43 mouse cellular contexts compared by ENCODE assay signal in the genomic region with DNA sequence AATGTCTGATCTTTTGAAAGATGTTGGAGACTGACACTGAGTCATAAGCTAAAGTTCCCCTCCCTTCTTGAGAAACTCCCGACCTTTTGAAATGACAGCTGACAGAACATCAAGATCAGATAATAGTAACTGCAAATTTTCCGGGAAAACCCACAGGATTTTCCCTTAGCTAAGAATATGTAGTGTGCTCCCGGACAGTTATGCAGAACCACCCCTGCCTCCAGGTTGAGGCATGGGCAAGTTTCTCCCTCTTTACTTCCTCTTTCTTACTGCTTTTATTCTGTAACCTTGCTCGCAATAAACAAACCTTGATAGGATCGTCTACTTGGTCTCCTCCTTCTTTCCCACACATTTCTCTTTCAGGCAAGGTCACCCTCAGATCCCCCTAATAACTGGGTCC. TPM values are rescaled to one million over a fixed set of nuclear protein-coding genes. Genes with fewer than 3 reads are reported as not detected.
"Had no signal": no experiment of that assay in that cellular context is flagged by ENCODE, and none has a peak within 500 bp of the region (broad histone marks: within the 10 kb centered on the region; RNA-seq: fewer than 3 reads in every experiment).

No protein-coding gene starts in this region.

- H3K4me3 ChIP-seq: heart, adult 2 months; heart, embryonic 13.5 days; heart, embryonic 15.5 days; hindbrain, embryonic 10.5 days; hindbrain, embryonic 12.5 days; hindbrain, embryonic 15.5 days; kidney, embryonic 15.5 days; limb, embryonic 13.5 days; limb, embryonic 15.5 days; liver, embryonic 12.5 days had no signal

- H3K27ac ChIP-seq: heart, adult 2 months; heart, embryonic 13.5 days; heart, embryonic 15.5 days; hindbrain, embryonic 10.5 days; hindbrain, embryonic 12.5 days; hindbrain, embryonic 15.5 days; hindbrain, postnatal 0 days; kidney, embryonic 15.5 days; kidney, postnatal 0 days; limb, embryonic 13.5 days; limb, embryonic 15.5 days; liver, embryonic 12.5 days; liver, embryonic 14.5 days had no signal

- H3K9me3 ChIP-seq: heart, embryonic 13.5 days; heart, embryonic 15.5 days; hindbrain, embryonic 10.5 days; hindbrain, embryonic 12.5 days; hindbrain, embryonic 15.5 days; kidney, embryonic 15.5 days; limb, embryonic 13.5 days; limb, embryonic 15.5 days; liver, embryonic 12.5 days had no signal

- H3K36me3 ChIP-seq: heart, embryonic 13.5 days; heart, embryonic 15.5 days; hindbrain, embryonic 10.5 days; hindbrain, embryonic 12.5 days; hindbrain, embryonic 15.5 days; kidney, embryonic 15.5 days; limb, embryonic 13.5 days; limb, embryonic 15.5 days; liver, embryonic 12.5 days had no signal

- H3K4me1 ChIP-seq: heart, embryonic 13.5 days; heart, embryonic 15.5 days; hindbrain, embryonic 10.5 days; hindbrain, embryonic 12.5 days; hindbrain, embryonic 15.5 days; kidney, embryonic 15.5 days; limb, embryonic 13.5 days; limb, embryonic 15.5 days; liver, embryonic 12.5 days had no signal

- DNase-seq: gastrocnemius, postnatal 14 days; gastrocnemius, postnatal 36 days; heart, adult 11 months; heart, adult 2 months; heart, postnatal 14 days; heart, postnatal 36 days; kidney, adult 11 months; kidney, adult 2 months; kidney, adult 9 months; kidney, postnatal 14 days; kidney, postnatal 36 days; layer of hippocampus, adult 9-11 months; layer of hippocampus, postnatal 36 days; left cerebral cortex, postnatal 4 days had no signal

- H3K27me3 ChIP-seq: heart, embryonic 13.5 days; heart, embryonic 15.5 days; hindbrain, embryonic 12.5 days; hindbrain, embryonic 15.5 days; kidney, embryonic 15.5 days; limb, embryonic 13.5 days; limb, embryonic 15.5 days; liver, embryonic 12.5 days had no signal

- H3K4me2 ChIP-seq: heart, embryonic 11.5 days; heart, embryonic 13.5 days; heart, embryonic 15.5 days; hindbrain, embryonic 12.5 days; hindbrain, embryonic 15.5 days; kidney, embryonic 15.5 days; limb, embryonic 13.5 days; limb, embryonic 15.5 days; liver, embryonic 12.5 days had no signal

- H3K9ac ChIP-seq: heart, embryonic 13.5 days; heart, embryonic 15.5 days; hindbrain, embryonic 12.5 days; hindbrain, embryonic 15.5 days; kidney, embryonic 15.5 days; limb, embryonic 13.5 days; limb, embryonic 15.5 days; liver, embryonic 12.5 days; liver, embryonic 14.5 days had no signal

RNA-seq across cellular contexts. Expression of a gene that starts 37.9 kb away (rescaled TPM):
- total RNA-seq: gastrocnemius, adult 18-20 months; gastrocnemius, adult 8-10 months; gastrocnemius, postnatal 14 days; gastrocnemius, postnatal 36 days; heart, adult 2 months; heart, postnatal 14 days; heart, postnatal 36 days; hindbrain, postnatal 0 days; layer of hippocampus, adult 18-20 months; layer of hippocampus, adult 8-10 months; layer of hippocampus, postnatal 14 days; layer of hippocampus, postnatal 36 days; left cerebral cortex, adult 18-20 months; left cerebral cortex, adult 8-10 months; left cerebral cortex, postnatal 10 days; left cerebral cortex, postnatal 25 days; left cerebral cortex, postnatal 4 days; liver, adult 2 months had no signal
- polyA plus RNA-seq: gonadal fat pad, adult 2 months; heart, adult 2 months; heart, embryonic 11.5 days; heart, embryonic 13.5 days; heart, embryonic 15.5 days; heart, postnatal 0 days; hindbrain, embryonic 10.5 days; hindbrain, embryonic 12.5 days; hindbrain, embryonic 15.5 days; hindbrain, postnatal 0 days; intestine, embryonic 14.5 days; kidney, adult 2 months; kidney, embryonic 15.5 days; kidney, postnatal 0 days; large intestine, adult 2 months; limb, embryonic 11.5 days; limb, embryonic 13.5 days; limb, embryonic 15.5 days; liver, adult 2 months; liver, embryonic 12.5 days; liver, embryonic 14.5 days; liver, embryonic 16.5 days had no signal
